In genomic region chr15:93397826-93398698, GRCm38 (mm10) we compare ENCODE assay signal across 7 mouse cellular contexts. TPM values are rescaled to one million over a fixed set of nuclear protein-coding genes. Genes with fewer than 3 reads are reported as not detected.
A peak's percentile ranks its signal among the peaks of the same experiment; 100 is the strongest.
DNase-seq lines count a peak whose midpoint lies in the region; ATAC-seq lines count a peak whose summit lies in the region.

Gene Zcrb1, minus strand, starts transcription at chr15:93398334.
Gene Pphln1, plus strand, starts transcription at chr15:93398350.

- intact Hi-C loops in left cerebral cortex, postnatal 25 days (cut with DNase I), result loop anchor here (1.0 to 2.0 kb wide), 3 partner anchors 17 to 123 kb away; partner anchors contain the start of gene Gxylt1

- no peaks in the 10 kb centered on the region for H3K27me3 ChIP-seq in intestine, embryonic 15.5 days (replicated peaks)
- H3K27me3 ChIP-seq in midbrain, embryonic 10.5 days (ENCODE audit: low read depth, poor library complexity, severe bottlenecking), result no peaks in the 10 kb centered on the region

- H3K27ac ChIP-seq in intestine, embryonic 15.5 days, result peak within 1 kb of the TSS; percentile 88
- H3K27ac ChIP-seq in midbrain, embryonic 10.5 days (replicated peaks), result peak within 1 kb of the TSS; percentile 96

- H3K9ac ChIP-seq in intestine, embryonic 15.5 days, result peak within 1 kb of the TSS; percentile 93

- peak; percentile 97 for ATAC-seq in intestine, embryonic 15.5 days

- peak; percentile 88 to 95 for DNase-seq in adrenal gland, adult (ENCODE audit: inconsistent age in 2 of 2, low spot score in 1 of 2)
- peak; percentile 90 for DNase-seq in embryo, embryonic 10.5 days (ENCODE audit: low spot score)
- peak; percentile 81 for DNase-seq in gastrocnemius, postnatal 25 days
- DNase-seq in left cerebral cortex, postnatal 25 days (ENCODE audit: low spot score in 2 of 2), result peak; percentile 86
- peak; percentile 88 for DNase-seq in midbrain, embryonic 10.5 days (ENCODE audit: low spot score)
- peak; percentile 81 for DNase-seq in right cerebral cortex, postnatal 4 days

- no peaks in the 10 kb centered on the region for H3K9me3 ChIP-seq in intestine, embryonic 15.5 days
- H3K9me3 ChIP-seq in midbrain, embryonic 10.5 days (replicated peaks), result no peaks in the 10 kb centered on the region

- no peaks in the 10 kb centered on the region for H3K36me3 ChIP-seq in intestine, embryonic 15.5 days
- peaks cover 39% of the 10 kb centered on the region for H3K36me3 ChIP-seq in midbrain, embryonic 10.5 days

- H3K4me3 ChIP-seq in intestine, embryonic 15.5 days (replicated peaks), result peak within 1 kb of the TSS; percentile 96
- peak within 1 kb of the TSS; percentile 94 for H3K4me3 ChIP-seq in midbrain, embryonic 10.5 days

- H3K4me1 ChIP-seq in intestine, embryonic 15.5 days (replicated peaks), result peaks cover 12% of the 10 kb centered on the region
- H3K4me1 ChIP-seq in midbrain, embryonic 10.5 days, result peaks cover 37% of the 10 kb centered on the region

- WGBS in intestine, embryonic 15.5 days, result under 1% methylated on average over 100 of the region's 100 CpGs
- WGBS in midbrain, embryonic 10.5 days, result under 1% methylated on average over 100 of the region's 100 CpGs

- peak within 1 kb of the TSS; percentile 73 for H3K4me2 ChIP-seq in intestine, embryonic 15.5 days (replicated peaks)

RNA-seq across cellular contexts. Expression of gene Zcrb1, which starts in this region (rescaled TPM):
- total RNA-seq in gastrocnemius, postnatal 25 days (2021), result 100 to 1,000 TPM in 1 of 2 experiments, 10 to 100 TPM in 1; 91.9 to 104 TPM
- 111 and 114 TPM in 2 replicates for polyA plus RNA-seq in intestine, embryonic 15.5 days (2015; fragmentation: Nextera tagmentation; extraction: Ambion mirVana)
- 10 to 100 TPM; 76.1 to 79.3 TPM for total RNA-seq in left cerebral cortex, postnatal 25 days (2021)
- 156 and 163 TPM in 2 replicates for polyA plus RNA-seq in midbrain, embryonic 10.5 days (2016; fragmentation: Nextera tagmentation; extraction: Ambion mirVana)

RNA-seq across cellular contexts. Expression of gene Pphln1, which starts in this region (rescaled TPM):
- 10 to 100 TPM; 13.6 to 13.7 TPM for total RNA-seq in gastrocnemius, postnatal 25 days (2021)
- polyA plus RNA-seq in intestine, embryonic 15.5 days (2015; fragmentation: Nextera tagmentation; extraction: Ambion mirVana), result 36.1 and 38.5 TPM in 2 replicates
- 10 to 100 TPM; 38.3 to 41.9 TPM for total RNA-seq in left cerebral cortex, postnatal 25 days (2021)
- 96.8 and 103 TPM in 2 replicates for polyA plus RNA-seq in midbrain, embryonic 10.5 days (2016; fragmentation: Nextera tagmentation; extraction: Ambion mirVana)

Comparison
In these comparisons a context has a peak if more than half of its experiments do, and no peak if none do; other contexts are left out.
1. Peak in every context shown above with its lines: DNase-seq, ATAC-seq, H3K4me3 ChIP-seq and H3K27ac ChIP-seq.